Mouse (Mus musculus) lung, postnatal 25 days (tissue): ENCODE data around the gene Tbk1.

ENCODE experiments used
- DNase-seq: peaks from one replicate; pipeline ENCODE4 v3.0.0; 2022; ENCODE audit warnings: low spot score

Gene Tbk1

DNA sequence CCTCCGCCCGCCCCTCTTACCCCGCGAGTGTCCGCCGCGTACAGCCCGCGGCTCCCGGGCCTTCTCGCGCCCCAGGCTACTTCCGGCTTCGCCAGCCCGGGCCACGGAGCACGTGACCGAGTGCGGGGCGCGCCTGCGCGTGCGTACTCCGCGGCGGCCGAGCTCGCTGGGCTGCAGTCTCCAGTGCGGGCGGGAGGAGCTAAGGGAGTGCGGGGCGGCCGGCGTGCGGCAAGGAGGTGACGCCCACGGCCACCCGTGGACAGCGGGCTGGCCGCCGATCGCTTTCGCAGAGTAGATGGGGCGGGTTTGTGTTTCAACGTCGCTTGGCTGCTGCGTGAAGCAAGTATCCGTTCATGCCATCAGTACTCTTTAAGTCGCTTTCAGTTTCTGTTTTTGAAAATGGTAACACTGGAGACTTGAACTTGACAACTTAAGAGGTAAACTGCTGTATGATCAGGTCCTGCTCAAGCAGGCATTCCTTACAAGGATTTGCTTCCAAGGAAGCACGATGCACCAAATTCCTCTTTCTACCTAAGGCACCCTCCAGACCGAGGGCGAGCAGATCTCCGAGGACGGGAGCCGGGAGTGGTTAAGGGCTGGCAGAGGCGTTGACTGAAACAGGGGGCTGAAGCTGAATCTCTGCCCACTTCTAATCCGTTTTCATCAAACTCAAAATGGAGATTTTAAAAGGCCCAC, at the start of gene Tbk1:
TSS of gene Tbk1 (minus strand) at position 113 of the 696 bp plus-strand sequence.
- DNase-seq = peak; percentile 95

DNA sequence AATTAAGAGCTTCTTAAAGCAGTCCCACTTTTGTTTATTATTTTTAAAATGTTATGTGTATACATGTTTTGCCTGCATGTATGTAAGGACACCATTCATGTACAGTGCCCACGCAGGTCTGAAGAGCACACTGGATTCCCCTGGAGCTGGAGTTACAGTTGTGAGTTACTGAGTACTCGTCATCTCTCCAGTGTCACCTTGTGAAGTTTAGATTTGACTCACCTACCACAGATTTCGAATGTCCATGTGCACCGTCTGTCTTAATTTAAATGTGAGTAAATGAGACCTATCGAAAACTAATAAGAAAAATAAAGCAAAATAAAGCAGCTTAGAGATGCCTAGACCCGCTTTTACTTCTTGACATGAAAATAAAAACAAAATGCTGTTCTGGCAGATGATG, 49.7 kb upstream of the Tbk1 start:
- no peak for DNase-seq

GRCm38 (mm10) chr10:121634159-121634558, 47.6 kb upstream of the Tbk1 start:
- DNase-seq = no peak

GRCm38 (mm10) chr10:121628561-121629040, 42.0 kb upstream of the Tbk1 start:
- DNase-seq = no peak

- no peak for DNase-seq
Measured at GRCm38 (mm10) chr10:121627216-121627852, 40.7 kb upstream of the Tbk1 start.

DNA sequence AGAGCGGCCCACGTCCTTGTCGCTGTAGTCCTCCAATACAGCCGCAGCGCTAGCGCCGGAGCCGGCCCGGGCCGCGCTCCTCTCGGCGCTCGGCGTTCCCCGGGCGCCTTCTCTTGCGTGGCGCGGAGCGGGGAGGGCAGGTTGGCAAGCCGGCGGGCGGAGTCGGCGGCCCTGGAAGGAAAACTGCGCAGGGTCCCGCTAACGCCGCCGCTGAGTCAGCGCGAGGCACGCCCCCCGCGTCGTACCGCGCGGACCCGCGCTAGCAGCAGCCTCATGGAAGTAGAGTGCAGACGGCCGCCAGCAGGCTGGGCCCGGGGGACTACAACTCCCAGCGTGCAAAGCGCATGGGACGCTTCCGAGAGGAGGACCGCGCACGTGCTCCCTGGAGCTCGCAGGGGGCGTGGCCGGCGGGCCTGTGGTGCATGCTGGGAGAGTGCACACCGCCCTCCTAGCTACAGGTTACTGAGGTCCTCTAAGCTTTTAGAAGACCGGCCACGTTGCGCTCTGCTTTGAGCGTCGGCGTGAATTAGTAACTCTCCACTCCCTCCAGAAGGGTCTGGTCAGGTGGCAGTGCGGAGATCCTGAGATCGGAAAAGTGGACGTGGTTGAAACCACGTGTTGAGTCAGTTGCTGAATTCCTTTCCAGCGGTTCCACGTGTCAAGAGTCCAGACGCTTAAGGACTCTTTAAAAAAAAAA, 39.7 kb upstream of the Tbk1 start, which contains the start of gene Xpot:
TSS of gene Xpot (minus strand) at position 147 of the 697 bp plus-strand sequence.
- peak; percentile 98 for DNase-seq

DNA sequence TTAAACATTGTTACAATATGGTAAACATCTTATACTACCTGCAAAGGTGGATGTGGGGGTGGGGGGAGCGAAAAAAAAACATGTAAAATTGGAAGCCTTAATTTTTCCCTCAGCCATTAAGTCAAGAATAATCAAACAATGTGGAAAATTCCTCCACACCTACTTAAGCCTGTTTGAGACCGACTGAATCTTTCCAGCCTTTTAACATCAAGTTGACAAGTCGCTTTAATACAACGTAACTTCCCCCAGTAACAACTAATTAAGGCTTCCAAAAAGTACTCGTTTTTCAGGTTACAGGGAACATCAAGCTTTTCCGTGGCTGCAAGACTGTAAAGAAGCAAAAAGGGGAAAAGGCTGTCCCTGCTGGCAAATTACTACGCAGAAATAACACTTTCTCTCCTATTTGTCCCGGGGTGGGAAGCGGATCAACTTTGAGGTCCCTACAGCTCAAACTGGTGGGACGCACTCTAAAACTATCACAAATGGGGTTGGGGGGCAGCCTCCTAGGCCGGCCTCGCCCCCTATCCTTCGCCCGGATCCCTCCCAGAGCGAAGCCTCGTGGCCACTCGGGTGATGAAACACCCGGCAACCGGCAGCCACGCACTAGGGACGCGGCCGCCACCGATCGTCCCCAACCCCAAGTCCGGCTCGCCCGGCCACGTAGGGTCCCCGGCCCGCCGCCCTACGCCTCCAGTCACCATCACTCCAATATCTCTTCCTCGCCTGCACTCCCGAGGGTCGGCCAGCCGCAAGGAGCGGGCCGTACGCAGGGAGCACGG, 39.0 kb upstream of the Tbk1 start:
- peak; percentile 34 for DNase-seq

DNA sequence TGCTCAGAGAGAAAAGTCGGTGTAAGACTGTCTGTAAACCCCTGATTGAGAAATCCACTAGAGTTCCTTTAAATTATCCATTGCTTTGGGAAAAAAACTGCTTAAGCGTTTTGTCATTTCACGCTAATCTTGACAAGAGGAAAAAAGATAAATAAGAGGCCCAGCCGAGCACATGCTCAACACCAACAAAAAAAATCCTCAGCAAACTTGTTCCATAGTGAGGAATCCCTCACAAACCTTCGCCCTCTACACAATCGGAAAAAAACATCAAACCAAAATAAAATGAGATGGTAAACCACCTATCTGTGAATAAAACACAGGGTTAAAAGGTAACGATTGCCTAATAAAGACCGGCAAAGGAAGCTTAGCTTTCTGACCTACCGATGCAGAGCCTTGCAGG, 38.4 kb upstream of the Tbk1 start:
- no peak for DNase-seq

- DNase-seq = no peak
Measured at GRCm38 (mm10) chr10:121623670-121624069, 37.1 kb upstream of the Tbk1 start.

DNA sequence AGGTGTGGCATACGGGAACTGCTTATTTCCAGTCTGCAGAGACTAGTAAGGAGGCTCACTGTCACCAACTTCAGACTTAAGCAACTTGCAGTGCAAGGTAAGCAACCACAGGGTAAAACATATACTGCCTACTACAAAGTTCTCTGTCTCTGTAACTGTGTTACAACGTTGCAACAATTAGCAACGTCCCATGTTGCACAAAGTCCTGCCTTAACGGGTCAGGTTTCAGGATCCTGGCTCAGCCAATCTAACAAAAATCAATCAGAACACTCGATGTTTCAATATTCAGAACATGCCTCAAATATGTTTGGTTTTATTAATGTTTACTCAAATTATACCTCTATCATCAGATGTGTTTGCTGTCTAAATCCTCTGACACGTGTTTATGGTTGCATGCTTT, 35.8 kb upstream of the Tbk1 start:
- no peak for DNase-seq

GRCm38 (mm10) chr10:121615935-121616334, 29.3 kb upstream of the Tbk1 start:
- DNase-seq = no peak

- DNase-seq = no peak
Measured at GRCm38 (mm10) chr10:121615146-121615870, 28.7 kb upstream of the Tbk1 start.

DNA sequence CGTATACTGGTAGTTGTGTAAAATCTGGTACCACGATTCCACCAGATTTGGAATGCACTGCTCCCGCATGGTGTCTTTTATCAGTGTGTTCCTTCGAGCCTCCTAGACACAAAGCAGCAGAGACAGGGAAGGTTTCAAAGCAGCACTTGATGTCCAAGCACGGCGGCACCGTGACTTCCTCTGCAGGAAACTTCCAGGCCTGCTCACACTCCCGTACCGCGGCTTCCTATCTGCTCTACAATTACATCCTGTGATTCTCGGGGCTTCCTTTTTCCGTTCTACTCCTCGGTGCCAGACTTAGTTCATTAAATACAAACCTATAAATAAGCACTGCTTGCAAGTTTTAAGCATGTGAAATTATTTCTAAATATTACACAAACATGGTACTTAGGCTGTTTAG, 27.0 kb upstream of the Tbk1 start:
- DNase-seq = peak; percentile 78

GRCm38 (mm10) chr10:121612448-121612847, 25.9 kb upstream of the Tbk1 start:
- DNase-seq = no peak

- DNase-seq = no peak
Measured at GRCm38 (mm10) chr10:121611587-121611986, 25.0 kb upstream of the Tbk1 start.

DNA sequence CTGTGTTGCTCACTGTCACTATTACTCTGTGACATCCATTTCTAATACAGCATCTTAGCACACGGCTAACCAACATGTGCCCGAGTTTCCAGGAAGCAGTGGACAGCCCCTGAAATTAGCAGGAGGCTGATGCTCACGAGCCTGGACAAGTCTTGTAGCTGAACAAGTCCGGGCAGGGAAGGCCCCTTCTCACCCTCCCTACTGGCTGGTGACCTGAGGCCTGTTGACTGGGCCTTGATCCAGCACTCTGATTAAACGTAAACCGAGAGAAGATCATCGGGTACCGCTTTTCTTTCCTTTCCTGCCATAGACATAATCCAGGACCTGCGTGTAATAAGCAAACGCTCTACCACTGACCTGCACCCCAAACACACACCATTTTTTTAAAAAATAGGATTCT, 21.6 kb upstream of the Tbk1 start:
- no peak for DNase-seq

DNA sequence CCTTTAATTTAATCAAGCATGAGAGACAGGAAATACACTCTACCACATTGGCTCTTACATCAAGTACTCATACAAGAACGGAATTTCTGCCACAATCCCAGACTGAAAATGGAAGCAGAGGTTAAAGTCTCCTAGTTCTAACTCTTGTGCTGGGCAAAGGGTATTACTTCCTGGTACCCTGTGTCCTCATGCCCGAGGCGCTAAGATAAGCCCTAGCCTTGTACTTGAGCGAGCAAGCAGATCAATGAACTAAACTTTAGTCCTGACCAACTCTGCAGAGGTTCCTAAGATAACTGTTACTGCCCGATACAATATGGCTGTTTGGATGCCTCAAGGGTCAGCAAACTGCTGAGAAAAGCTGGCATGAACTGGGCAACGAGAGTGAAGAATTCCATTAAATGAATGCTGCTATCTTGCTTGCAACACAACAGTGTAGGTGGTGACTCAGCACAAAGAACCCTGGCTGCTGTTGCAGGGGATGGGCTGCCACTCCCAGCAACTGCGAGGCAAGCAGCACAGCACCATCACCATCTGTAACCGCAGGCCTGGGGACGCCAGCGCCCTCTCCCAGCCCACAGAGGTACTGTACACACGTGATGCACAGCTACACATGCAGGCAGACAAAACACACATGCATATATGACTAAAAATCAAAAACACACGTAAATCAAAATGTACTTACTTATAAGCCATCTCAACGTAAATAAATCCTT, 18.2 kb upstream of the Tbk1 start:
- DNase-seq = no peak

DNA sequence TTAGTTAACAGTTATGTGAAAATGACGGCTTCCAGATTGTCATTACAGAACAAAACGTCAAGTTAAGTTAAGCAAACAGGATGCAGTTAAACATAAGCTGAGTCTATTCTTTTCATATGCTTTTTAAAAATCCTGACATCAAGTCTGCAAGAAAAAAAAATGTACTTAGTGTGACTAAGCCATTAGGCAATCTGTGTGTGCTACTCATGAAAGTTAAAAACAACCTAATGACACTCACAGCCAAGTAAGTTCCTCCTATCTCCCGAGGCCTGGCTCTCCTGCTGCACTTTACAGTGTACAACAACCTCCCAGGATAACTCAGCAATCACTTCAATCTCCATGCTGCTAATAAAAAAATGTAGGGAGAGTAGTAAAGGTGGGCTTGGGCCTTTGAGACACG, 17.0 kb upstream of the Tbk1 start:
- DNase-seq = no peak

GRCm38 (mm10) chr10:121601272-121601671, 14.7 kb upstream of the Tbk1 start:
- no peak for DNase-seq

- DNase-seq = no peak
Measured at GRCm38 (mm10) chr10:121596580-121596979, 10.0 kb upstream of the Tbk1 start.

GRCm38 (mm10) chr10:121591106-121591505, 4.5 kb upstream of the Tbk1 start:
- no peak for DNase-seq
